Mouse (Mus musculus) MEL (cell line): ENCODE measurements around the gene Gpr174.

Source experiments
- GATA1 ChIP-seq: IDR thresholded peaks from 2 replicates; pipeline ENCODE4 v1.6.1; 2011; ENCODE audit warnings: low read depth, low read length, improper control_type of control experiment
- HCFC1 ChIP-seq: IDR thresholded peaks from 2 replicates; pipeline ENCODE4 v1.6.1; 2012; ENCODE audit warnings: low read depth, mild to moderate bottlenecking, inconsistent platforms, low read length, improper control_type of control experiment, moderate library complexity
- KAT2A ChIP-seq: conservative IDR thresholded peaks from 2 replicates; pipeline ENCODE4 v1.6.1; 2012; ENCODE audit warnings: low read depth, low read length, improper control_type of control experiment, inconsistent platforms
- MAFK ChIP-seq: IDR thresholded peaks from 2 replicates; pipeline ENCODE4 v1.6.1; 2011; ENCODE audit warnings: low read depth, mild to moderate bottlenecking, low read length, improper control_type of control experiment, borderline replicate concordance
- ZNF384 ChIP-seq: IDR thresholded peaks from 2 replicates; pipeline ENCODE4 v1.6.1; 2012; ENCODE audit warnings: low read depth, mild to moderate bottlenecking, inconsistent platforms, low read length, improper control_type of control experiment

DNA sequence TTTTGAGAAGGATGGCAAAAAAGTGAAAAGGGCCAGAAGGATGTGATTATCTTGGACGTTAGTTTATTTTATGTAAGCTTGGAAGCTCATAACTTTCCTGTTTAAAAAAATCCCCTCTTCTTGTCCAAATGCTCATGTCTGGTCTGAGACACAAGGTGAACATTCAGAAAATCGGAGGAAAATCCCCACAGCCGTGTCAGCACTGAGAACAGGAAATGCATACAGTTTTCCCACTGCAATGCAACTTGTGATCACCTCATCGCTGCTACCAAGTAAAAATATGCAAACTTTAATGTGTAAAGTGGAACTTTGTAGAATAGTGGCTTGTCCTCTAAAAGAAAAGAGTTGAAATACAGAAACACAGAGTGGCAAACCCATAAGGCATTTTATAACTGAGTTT, 28.5 kb downstream of the Gpr174 start:
- no peak for TF ChIP-seq KAT2A
- TF ChIP-seq MAFK, result no peak
- TF ChIP-seq HCFC1, result no peak
- no peak for TF ChIP-seq ZNF384
- no peak for TF ChIP-seq GATA1
